Mouse (Mus musculus): ENCODE measurements around the gene Fam71f1. TPM values are rescaled to one million over a fixed set of nuclear protein-coding genes. Genes with fewer than 3 reads are reported as not detected.

Fam71f1 gene
- polyA plus RNA-seq, 1 experiment from 2014 or later, result not detected

DNA sequence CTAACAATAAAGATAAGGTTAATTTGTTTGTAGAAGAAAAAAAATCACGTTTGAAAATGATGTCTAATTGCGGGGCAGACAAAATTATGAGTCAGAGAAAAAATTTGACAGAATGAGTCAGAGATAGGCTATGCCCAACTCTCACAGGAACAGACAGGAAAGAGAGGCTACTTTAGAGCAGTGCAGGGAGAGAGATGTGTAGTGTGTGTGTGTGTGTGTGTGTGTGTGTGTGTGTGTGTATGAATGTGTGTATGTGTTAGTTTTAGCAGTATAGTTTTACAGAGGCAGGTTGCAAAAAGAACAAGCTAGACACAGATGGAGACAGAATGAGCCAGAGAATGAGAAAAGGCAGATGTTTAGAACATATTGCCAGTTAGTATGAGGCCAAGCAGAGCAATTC lies 19.8 kb upstream of the Fam71f1 start:
- Histone ChIP-seq H3K4me3 (replicated peaks) (no peak overlapping the region), H3K9ac (no peak overlapping the region), H3K27me3 (no peaks in the 10 kb centered on the region), H3K9me3 (replicated peaks) (no peaks in the 10 kb centered on the region), H3K4me2 (no peak overlapping the region), H3K4me1 (replicated peaks) (no peaks in the 10 kb centered on the region), H3K36me3 (no peaks in the 10 kb centered on the region), H3K27ac (no peak overlapping the region)
- WGBS (ENCODE audit: insufficient replicate concordance), result 47% methylated on average over 2 of the region's 2 CpGs
- DNase-seq (no peak), ATAC-seq (ENCODE audit: low read depth) (no peak)

DNA sequence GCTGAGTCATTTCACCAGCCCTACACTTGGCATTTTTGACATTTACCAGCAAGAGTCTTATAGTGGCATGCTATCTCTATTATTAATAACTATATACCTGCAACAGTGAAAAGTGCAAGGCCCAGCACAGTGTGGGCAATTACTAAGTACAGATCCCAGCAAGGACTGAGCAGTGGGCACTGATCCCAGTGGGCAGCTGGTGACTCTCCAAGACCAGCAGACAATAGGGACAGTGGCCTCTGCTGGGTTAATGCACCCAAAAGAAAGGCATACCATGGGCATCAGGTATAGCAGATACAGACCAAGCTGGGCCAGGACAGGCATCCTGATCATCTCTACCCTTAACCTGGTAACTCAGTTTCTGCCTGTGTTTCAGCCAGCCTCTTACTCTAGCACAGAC lies 15.7 kb upstream of the Fam71f1 start:
- no peak for ATAC-seq (ENCODE audit: low read depth)
- Histone ChIP-seq H3K9me3 (replicated peaks) (no peaks in the 10 kb centered on the region), H3K27me3 (no peaks in the 10 kb centered on the region), H3K4me1 (replicated peaks) (no peaks in the 10 kb centered on the region), H3K9ac (no peak overlapping the region), H3K36me3 (no peaks in the 10 kb centered on the region), H3K4me2 (no peak overlapping the region), H3K4me3 (replicated peaks) (no peak overlapping the region), H3K27ac (no peak overlapping the region)
- DNase-seq, result no peak

DNA sequence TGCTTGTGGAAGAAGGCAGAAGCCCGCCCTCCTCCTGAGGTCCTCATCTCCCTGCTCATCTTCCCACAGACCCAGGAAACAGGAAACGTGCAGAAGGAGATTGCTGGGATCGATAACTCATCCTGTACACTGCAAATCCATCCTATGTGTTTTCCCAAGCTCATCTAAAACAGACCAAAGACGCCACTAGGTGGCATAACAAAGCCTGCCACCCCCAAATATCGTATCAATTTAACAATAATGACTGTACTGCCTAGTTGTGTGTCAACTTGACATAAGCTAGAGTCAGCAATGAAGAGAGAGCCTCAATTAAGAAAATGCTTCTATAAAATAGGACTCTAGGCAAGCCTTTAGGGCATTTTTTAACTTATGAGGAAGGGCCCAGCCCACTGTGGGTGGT lies 15.2 kb upstream of the Fam71f1 start:
- Histone ChIP-seq H3K4me1 (replicated peaks) (no peaks in the 10 kb centered on the region), H3K36me3 (no peaks in the 10 kb centered on the region), H3K4me2 (no peak overlapping the region), H3K9me3 (replicated peaks) (no peaks in the 10 kb centered on the region), H3K27me3 (no peaks in the 10 kb centered on the region), H3K9ac (no peak overlapping the region), H3K4me3 (replicated peaks) (no peak overlapping the region), H3K27ac (no peak overlapping the region)
- 32% methylated on average over 5 of the region's 5 CpGs for whole genome bisulfite sequencing (ENCODE audit: insufficient replicate concordance)
- DNase-seq (no peak), ATAC-seq (ENCODE audit: low read depth) (no peak)

DNA sequence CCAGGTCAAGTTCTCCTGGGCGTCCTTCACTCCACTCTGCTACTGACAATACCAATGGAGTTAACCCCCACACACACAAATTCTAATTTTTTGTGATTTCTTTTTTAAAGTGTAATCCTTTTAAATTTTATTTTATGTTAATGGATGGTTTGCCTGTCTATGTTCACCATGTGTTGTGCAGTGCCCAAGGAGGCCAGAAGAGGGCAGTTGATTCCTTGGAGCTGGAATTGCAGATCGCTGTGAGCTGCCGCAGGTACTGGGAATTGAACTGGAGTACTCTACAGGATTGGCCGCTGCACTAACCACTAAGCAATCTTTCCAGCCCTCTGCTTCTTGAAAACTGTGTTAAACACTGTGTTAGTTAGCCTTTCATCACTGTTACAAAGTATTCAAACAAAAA lies 13.5 kb upstream of the Fam71f1 start:
- H3K27me3 ChIP-seq, result no peaks in the 10 kb centered on the region
- H3K4me1 ChIP-seq (replicated peaks), result no peaks in the 10 kb centered on the region
- no peaks in the 10 kb centered on the region for H3K9me3 ChIP-seq (replicated peaks)
- no peak overlapping the region for H3K27ac ChIP-seq
- H3K36me3 ChIP-seq, result no peaks in the 10 kb centered on the region
- no peak overlapping the region for H3K4me2 ChIP-seq
- no peak overlapping the region for H3K9ac ChIP-seq
- 76% methylated on average over 4 of the region's 4 CpGs for WGBS (ENCODE audit: insufficient replicate concordance)
- DNase-seq (no peak), ATAC-seq (ENCODE audit: low read depth) (no peak)
- no peak overlapping the region for H3K4me3 ChIP-seq (replicated peaks)

DNA sequence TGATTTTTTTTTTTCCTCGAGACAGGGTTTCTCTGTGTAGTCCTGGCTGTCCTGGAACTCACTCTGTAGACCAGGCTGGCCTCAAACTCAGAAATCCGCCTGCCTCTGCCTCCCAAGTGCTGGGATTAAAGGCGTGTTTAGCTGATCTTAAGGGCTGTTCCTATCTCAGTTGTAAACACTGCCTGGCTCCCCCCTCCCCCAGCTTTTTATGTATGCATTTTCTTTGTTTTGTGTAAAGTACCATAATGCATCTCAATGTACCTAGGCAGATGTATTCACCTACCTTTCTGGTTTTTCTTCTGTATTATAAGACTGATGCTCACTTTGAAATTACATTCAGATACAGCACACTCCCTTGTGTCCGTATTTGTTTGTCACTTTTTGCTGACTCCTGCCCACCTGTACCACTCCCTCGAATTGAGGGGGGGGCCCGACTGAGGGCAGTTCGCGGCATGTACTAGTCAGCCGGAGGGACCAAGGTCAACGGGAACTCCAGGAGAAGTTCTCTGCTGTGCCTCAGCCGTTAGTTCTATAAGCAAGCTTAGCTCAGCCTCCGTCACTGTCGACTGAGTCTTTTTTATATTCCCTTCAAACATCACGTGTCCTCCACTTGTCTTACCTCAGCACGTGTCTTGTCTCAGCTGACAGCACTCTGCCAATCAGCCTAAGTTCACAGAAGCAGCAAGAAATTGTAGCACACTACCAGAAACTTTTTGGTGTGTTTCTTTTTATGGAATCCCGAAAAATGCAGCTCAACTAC lies 9.9 kb upstream of the Fam71f1 start:
- 72% methylated on average over 16 of the region's 16 CpGs for whole genome bisulfite sequencing (ENCODE audit: insufficient replicate concordance)
- no peak for ATAC-seq (ENCODE audit: low read depth)
- H3K27me3 ChIP-seq, result no peaks in the 10 kb centered on the region
- no peaks in the 10 kb centered on the region for H3K36me3 ChIP-seq
- no peak for DNase-seq
- H3K27ac ChIP-seq, result no peak overlapping the region
- no peaks in the 10 kb centered on the region for H3K4me1 ChIP-seq (replicated peaks)
- H3K9me3 ChIP-seq (replicated peaks), result no peaks in the 10 kb centered on the region
- H3K4me3 ChIP-seq (replicated peaks), result no peak overlapping the region
- H3K9ac ChIP-seq, result no peak overlapping the region
- H3K4me2 ChIP-seq, result no peak overlapping the region

DNA sequence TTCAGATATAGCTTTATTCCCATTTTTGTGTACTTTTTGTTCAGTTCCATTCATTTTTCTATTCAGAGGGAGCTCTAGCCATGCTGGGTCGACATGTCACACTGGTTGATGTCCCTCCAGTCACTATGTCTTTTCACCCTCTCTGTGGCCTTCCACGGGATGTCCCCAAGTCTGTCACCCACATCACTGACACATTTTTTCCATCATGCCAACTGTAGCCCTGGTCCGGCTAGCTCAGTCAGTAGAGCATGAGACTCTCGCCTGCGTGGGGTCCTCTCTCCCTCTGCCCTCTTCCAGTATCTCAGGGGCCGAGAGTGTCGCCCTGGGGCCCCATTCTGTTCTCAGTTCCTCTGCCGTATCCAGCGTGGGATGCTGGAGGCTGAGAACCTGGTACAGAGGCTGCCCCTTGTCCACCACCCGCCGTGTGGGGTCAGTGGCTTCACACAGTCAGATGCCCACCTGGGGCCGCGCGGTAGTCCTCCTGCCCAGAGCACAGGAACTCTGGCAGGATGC lies 5.2 kb upstream of the Fam71f1 start:
- DNase-seq (no peak), ATAC-seq (ENCODE audit: low read depth) (no peak)
- Histone ChIP-seq H3K36me3 (no peaks in the 10 kb centered on the region), H3K9me3 (replicated peaks) (no peaks in the 10 kb centered on the region), H3K4me3 (replicated peaks) (no peak overlapping the region), H3K27ac (no peak overlapping the region), H3K4me1 (replicated peaks) (no peaks in the 10 kb centered on the region), H3K27me3 (no peaks in the 10 kb centered on the region), H3K4me2 (no peak overlapping the region), H3K9ac (no peak overlapping the region)
- 60% methylated on average over 14 of the region's 14 CpGs for WGBS (ENCODE audit: insufficient replicate concordance)

DNA sequence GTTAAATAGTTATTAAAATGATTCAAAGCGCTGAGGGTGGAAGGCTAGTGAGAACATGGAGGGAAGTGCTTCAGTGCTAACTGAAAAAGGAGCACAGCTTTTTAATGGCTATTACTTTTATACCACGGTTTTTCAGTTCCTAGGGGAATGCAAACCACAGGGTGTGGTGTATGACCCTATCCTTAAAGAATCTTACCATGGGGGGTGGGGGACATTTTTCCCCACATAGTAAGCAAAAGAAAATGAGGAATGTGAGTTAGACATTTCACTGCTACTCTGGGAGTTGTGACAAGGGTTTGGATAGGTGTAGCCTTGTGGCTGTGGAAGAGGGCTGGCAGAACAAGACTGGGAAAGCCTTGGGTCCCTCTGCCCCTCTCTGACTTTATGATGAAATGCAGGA lies 1.7 kb upstream of the Fam71f1 start:
- DNase-seq (no peak), ATAC-seq (ENCODE audit: low read depth) (no peak)
- 44% methylated on average over 2 of the region's 2 CpGs for WGBS (ENCODE audit: insufficient replicate concordance)

DNA sequence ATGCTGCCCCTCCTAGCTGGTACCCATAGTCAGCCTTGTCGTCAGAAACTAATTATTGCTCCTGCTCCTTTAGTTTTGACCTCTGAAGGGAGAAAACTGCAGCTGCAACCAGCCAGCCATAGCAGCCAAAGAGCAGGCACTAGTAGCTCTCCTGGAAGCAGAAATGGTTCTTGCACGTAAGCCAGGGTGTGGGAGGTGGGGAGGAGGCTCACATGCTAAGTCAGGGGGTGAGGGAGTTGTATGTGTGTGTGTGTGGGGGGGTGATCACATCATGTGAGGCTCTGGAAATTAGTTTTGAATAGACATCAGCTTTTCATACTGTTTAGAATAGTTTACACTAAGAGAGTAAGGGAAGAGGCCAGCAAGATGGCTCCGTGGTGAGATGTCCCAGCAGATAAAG lies 999 bp upstream of the Fam71f1 start:
- DNase-seq (no peak), ATAC-seq (ENCODE audit: low read depth) (no peak)
- no peak overlapping the region for H3K9ac ChIP-seq
- H3K36me3 ChIP-seq, result no peaks in the 10 kb centered on the region
- H3K9me3 ChIP-seq (replicated peaks), result no peaks in the 10 kb centered on the region
- no peak overlapping the region for H3K27ac ChIP-seq
- no peak overlapping the region for H3K4me2 ChIP-seq
- no peaks in the 10 kb centered on the region for H3K4me1 ChIP-seq (replicated peaks)
- 53% methylated on average over 3 of the region's 3 CpGs for WGBS (ENCODE audit: insufficient replicate concordance)
- no peak overlapping the region for H3K4me3 ChIP-seq (replicated peaks)
- H3K27me3 ChIP-seq, result no peaks in the 10 kb centered on the region

More for the DNA sequence above, 1.7 kb upstream of the Fam71f1 start:
- H3K27me3 ChIP-seq, result no peaks in the 10 kb centered on the region
- no peak overlapping the region for H3K4me2 ChIP-seq
- H3K9ac ChIP-seq, result no peak overlapping the region
- H3K9me3 ChIP-seq (replicated peaks), result no peaks in the 10 kb centered on the region
- no peak overlapping the region for H3K4me3 ChIP-seq (replicated peaks)
- no peaks in the 10 kb centered on the region for H3K36me3 ChIP-seq
- no peak overlapping the region for H3K27ac ChIP-seq
- H3K4me1 ChIP-seq (replicated peaks), result no peaks in the 10 kb centered on the region

DNA sequence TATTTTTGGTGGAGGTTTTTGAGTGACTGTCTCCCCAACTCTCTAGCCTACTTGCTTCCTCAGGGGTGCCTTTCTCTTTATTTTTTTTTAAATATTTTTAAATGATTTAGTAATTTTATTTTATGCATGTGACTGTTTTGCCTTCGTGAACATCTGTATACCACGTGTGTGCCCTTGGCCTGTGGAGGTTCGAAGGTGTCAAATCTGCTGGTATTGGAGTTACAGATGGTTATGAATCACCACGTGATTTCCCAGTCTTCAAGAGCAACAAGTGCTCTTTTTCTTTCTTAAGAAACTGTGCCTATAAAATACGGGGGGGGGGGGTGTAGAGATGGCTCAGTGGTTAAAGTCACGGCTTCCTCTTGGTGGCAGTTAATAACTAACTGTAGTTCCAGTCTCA lies 2.6 kb downstream of the Fam71f1 start:
- no peaks in the 10 kb centered on the region for H3K9me3 ChIP-seq (replicated peaks)
- DNase-seq (no peak), ATAC-seq (ENCODE audit: low read depth) (no peak)
- no peak overlapping the region for H3K9ac ChIP-seq
- 57% methylated on average over 6 of the region's 6 CpGs for WGBS (ENCODE audit: insufficient replicate concordance)
- 0 out of 2 replicates have a peak, but pooled peaks cover 2% of the 10 kb centered on the region for H3K27me3 ChIP-seq
- H3K4me2 ChIP-seq, result no peak overlapping the region
- H3K4me3 ChIP-seq (replicated peaks), result no peak overlapping the region
- H3K36me3 ChIP-seq, result no peaks in the 10 kb centered on the region
- no peak overlapping the region for H3K27ac ChIP-seq
- H3K4me1 ChIP-seq (replicated peaks), result no peaks in the 10 kb centered on the region

DNA sequence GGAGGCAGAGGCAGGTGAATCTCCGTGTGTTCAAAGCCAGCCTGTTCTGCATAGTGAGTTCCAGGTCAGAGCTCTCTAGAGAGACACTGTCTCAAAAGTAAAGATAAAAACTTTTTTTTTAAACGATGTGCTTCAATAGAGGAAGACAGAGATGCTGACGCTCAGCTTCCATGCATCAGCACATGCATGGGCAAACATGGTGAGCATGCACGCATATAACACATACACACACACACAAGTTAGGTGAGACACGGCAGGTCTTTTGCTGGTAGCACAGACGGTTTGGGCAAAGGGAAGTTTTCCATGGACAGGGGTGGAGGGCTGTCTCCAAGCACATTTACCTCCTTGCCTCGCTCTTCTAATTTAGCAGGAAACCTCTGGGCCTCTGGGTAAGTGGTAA lies 3.2 kb downstream of the Fam71f1 start:
- WGBS (ENCODE audit: insufficient replicate concordance), result 76% methylated on average over 7 of the region's 7 CpGs
- Histone ChIP-seq H3K27ac (no peak overlapping the region), H3K4me2 (no peak overlapping the region), H3K9ac (no peak overlapping the region), H3K4me1 (replicated peaks) (no peaks in the 10 kb centered on the region), H3K27me3 (0 out of 2 replicates have a peak, but pooled peaks cover 5% of the 10 kb centered on the region), H3K36me3 (no peaks in the 10 kb centered on the region), H3K9me3 (replicated peaks) (no peaks in the 10 kb centered on the region), H3K4me3 (replicated peaks) (no peak overlapping the region)
- DNase-seq (no peak), ATAC-seq (ENCODE audit: low read depth) (no peak)

DNA sequence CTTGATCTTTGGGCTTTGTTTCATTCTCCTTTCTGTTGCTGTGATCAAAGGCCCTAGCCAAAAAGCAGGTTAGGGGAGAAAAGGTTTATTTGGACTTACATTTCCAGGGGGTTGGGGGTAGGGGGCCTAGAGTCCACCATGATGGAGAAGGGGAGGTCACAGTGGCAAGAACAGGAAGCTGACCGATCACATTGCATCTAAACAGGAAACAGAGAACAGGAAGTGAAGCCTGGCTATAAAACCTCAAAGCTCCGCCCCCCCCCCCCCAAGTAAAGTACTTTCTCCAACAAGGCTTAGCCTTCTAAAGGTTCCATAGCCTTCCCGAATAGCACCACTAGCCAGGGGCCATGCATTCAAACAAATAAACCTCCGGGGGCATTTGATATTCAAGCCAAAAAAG lies 3.8 kb downstream of the Fam71f1 start:
- H3K36me3 ChIP-seq, result no peaks in the 10 kb centered on the region
- WGBS (ENCODE audit: insufficient replicate concordance), result 50% methylated on average over 4 of the region's 4 CpGs
- no peak for DNase-seq
- peaks cover 10% of the 10 kb centered on the region; the same call in 1 of the 2 replicates for H3K27me3 ChIP-seq
- H3K9me3 ChIP-seq (replicated peaks), result no peaks in the 10 kb centered on the region
- H3K9ac ChIP-seq, result no peak overlapping the region
- no peaks in the 10 kb centered on the region for H3K4me1 ChIP-seq (replicated peaks)
- no peak for ATAC-seq (ENCODE audit: low read depth)
- no peak overlapping the region for H3K4me2 ChIP-seq
- no peak overlapping the region for H3K4me3 ChIP-seq (replicated peaks)
- no peak overlapping the region for H3K27ac ChIP-seq

DNA sequence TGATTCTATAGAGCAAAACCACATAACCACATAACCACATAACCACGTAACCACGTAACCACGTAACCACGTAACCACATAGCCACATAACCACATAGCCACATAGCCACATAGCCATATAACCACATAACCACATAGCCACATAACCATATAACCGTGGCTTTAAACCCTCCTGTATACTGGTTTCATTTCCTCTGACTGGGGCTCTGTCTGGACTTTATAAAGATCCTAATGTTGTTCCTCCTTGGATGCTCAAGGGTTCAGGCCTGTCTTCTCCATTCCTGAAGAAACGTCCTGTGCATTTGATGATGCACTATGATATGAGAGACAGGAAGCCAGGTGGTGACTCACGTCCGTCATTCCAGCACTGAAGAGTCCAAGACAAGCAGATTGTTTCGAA lies 8.0 kb downstream of the Fam71f1 start:
- Histone ChIP-seq H3K27me3 (peaks cover 26% of the 10 kb centered on the region), H3K4me1 (replicated peaks) (no peaks in the 10 kb centered on the region), H3K4me3 (replicated peaks) (no peak overlapping the region), H3K9me3 (replicated peaks) (no peaks in the 10 kb centered on the region), H3K9ac (no peak overlapping the region), H3K36me3 (no peaks in the 10 kb centered on the region), H3K4me2 (no peak overlapping the region), H3K27ac (no peak overlapping the region)
- no peak for ATAC-seq (ENCODE audit: low read depth)
- 54% methylated on average over 9 of the region's 9 CpGs for WGBS (ENCODE audit: insufficient replicate concordance)
- DNase-seq, result no peak

Measured in liver, embryonic 13.5 days (tissue).